Mouse (Mus musculus) heart, postnatal 0 days (tissue): ENCODE data around the gene Gm17509. TPM values are rescaled to one million over a fixed set of nuclear protein-coding genes. Genes with fewer than 3 reads are reported as not detected.

Experiments used
- ATAC-seq: fragments of 200-750 bp; cut with Nextera tagmentation; 2 replicates; pipeline ENCODE4 v1.8.0; 2017; ENCODE audit warnings: low read depth, moderate number of reproducible peaks, moderate library complexity; ENCODE audit not compliant: insufficient read depth
- DNase-seq: peaks from one replicate; pipeline ENCODE4 v3.0.0-alpha.2; 2016; ENCODE audit warnings: low spot score
- H3K27ac ChIP-seq: fragments of 300-500 bp; sonication (generic); 2 replicates; pipeline ENCODE4 v1.5.1; 2014; ENCODE audit warnings: low read depth, mild to moderate bottlenecking
- H3K27me3 ChIP-seq: fragments of 300-500 bp; sonication (generic); 2 replicates; pipeline ENCODE4 v1.6.1; 2014; ENCODE audit warnings: low read length, mixed read lengths; ENCODE audit not compliant: control insufficient read depth, insufficient read depth
- H3K36me3 ChIP-seq: fragments of 300-500 bp; sonication (generic); replicated peaks from 2 replicates; pipeline ENCODE4 v1.6.1; 2014; ENCODE audit warnings: low read length, mixed read lengths; ENCODE audit not compliant: control insufficient read depth, insufficient read depth
- H3K4me1 ChIP-seq: fragments of 300-500 bp; sonication (generic); 2 replicates; pipeline ENCODE4 v1.6.1; 2014; ENCODE audit warnings: antibody characterized with exemption; ENCODE audit not compliant: control insufficient read depth, insufficient read depth
- H3K4me2 ChIP-seq: fragments of 300-500 bp; sonication (generic); 2 replicates; pipeline ENCODE4 v1.6.1; 2014; ENCODE audit warnings: low read depth, mild to moderate bottlenecking, low read length, moderate library complexity
- H3K4me3 ChIP-seq: fragments of 300-500 bp; sonication (generic); 2 replicates; pipeline ENCODE4 v1.5.1; 2014; ENCODE audit warnings: low read depth, low read length
- H3K9ac ChIP-seq: fragments of 300-500 bp; sonication (generic); replicated peaks from 2 replicates; pipeline ENCODE4 v1.6.1; 2014; ENCODE audit warnings: low read depth, low read length, mixed read lengths
- H3K9me3 ChIP-seq: fragments of 300-500 bp; sonication (generic); replicated peaks from 2 replicates; pipeline ENCODE4 v1.6.1; 2016; ENCODE audit warnings: low read length; ENCODE audit not compliant: control insufficient read depth
- CTCF ChIP-seq: IDR thresholded peaks from 2 replicates; pipeline ENCODE4 v1.5.1; 2016; ENCODE audit warnings: antibody characterized with exemption, control low read depth, low read depth
- EP300 ChIP-seq: IDR thresholded peaks from 2 replicates; pipeline ENCODE4 v1.6.1; 2016; ENCODE audit warnings: antibody characterized with exemption, low read depth
- WGBS: fragments of 180-500 bp; shearing (Covaris S2); extraction: QIAGEN DNeasy Blood & Tissue Kit; methylation state at CpG from one replicate; pipeline ENCODE4 v1.1.7; 2014; 5-methylcytosine and 5-hydroxymethylcytosine counted together
- polyA plus RNA-seq: library from polyadenylated mRNA; unstranded; fragments of >200 nt; fragmentation: Nextera tagmentation; extraction: Ambion mirVana; gene quantifications from 2 replicates; pipeline ENCODE4 v1.2.1, GENCODE M21; 2015
- total RNA-seq: library from RNA; depleted of rRNA; stranded (reverse); fragments of >200 nt; gene quantifications from 2 replicates; pipeline ENCODE4 v1.2.3, GENCODE M21; 2014; ENCODE audit warnings: low replicate concordance; rRNA removed

Gene Gm17509
- total RNA-seq, result not detected in 2 replicates
- not detected in 2 replicates for polyA plus RNA-seq

- no peak for TF ChIP-seq CTCF
- no peak for TF ChIP-seq EP300
- WGBS, result under 1% methylated on average over 66 of the region's 67 CpGs
- H3K9me3 ChIP-seq, result no peaks in the 10 kb centered on the region
- H3K36me3 ChIP-seq, result no peaks in the 10 kb centered on the region
- no peaks in the 10 kb centered on the region for H3K4me1 ChIP-seq
- H3K4me3 ChIP-seq, result peak within 1 kb of the TSS; percentile 53
- peak; percentile 13 for DNase-seq
- ATAC-seq, result peak; percentile 69
- no peak within 1 kb of the TSS; the same call in 1 of the 2 replicates for H3K27ac ChIP-seq
- H3K9ac ChIP-seq, result no peak within 1 kb of the TSS; the same call in 1 of the 2 replicates
- peaks cover 23% of the 10 kb centered on the region for H3K27me3 ChIP-seq
- H3K4me2 ChIP-seq, result peak within 1 kb of the TSS; percentile 70
Measured at GRCm38 (mm10) chr13:117220501-117221321, at the start of gene Gm17509. Gene Gm17509, minus strand, starts transcription at chr13:117221075.

GRCm38 (mm10) chr13:117267963-117268362 lies 47.1 kb upstream of the Gm17509 start:
- Histone ChIP-seq H3K27ac (no peak overlapping the region), H3K4me3 (no peak overlapping the region), H3K27me3 (no peaks in the 10 kb centered on the region), H3K9me3 (no peaks in the 10 kb centered on the region), H3K36me3 (no peaks in the 10 kb centered on the region), H3K4me1 (no peaks in the 10 kb centered on the region), H3K4me2 (no peak overlapping the region), H3K9ac (no peak overlapping the region)
- ATAC-seq, result no peak
- TF ChIP-seq EP300, result no peak
- no peak for TF ChIP-seq CTCF
- no peak for DNase-seq
- 89% methylated on average over 14 of the region's 14 CpGs for WGBS

- TF ChIP-seq EP300 (no peak), CTCF (no peak)
- no peaks in the 10 kb centered on the region for H3K27me3 ChIP-seq
- 58% methylated on average over 2 of the region's 2 CpGs for WGBS
Measured at GRCm38 (mm10) chr13:117266156-117266555, 45.3 kb upstream of the Gm17509 start.

GRCm38 (mm10) chr13:117260704-117261103 lies 39.8 kb upstream of the Gm17509 start:
- H3K9me3 ChIP-seq, result no peaks in the 10 kb centered on the region
- 81% methylated on average over 4 of the region's 4 CpGs for whole genome bisulfite sequencing
- no peak for TF ChIP-seq CTCF
- TF ChIP-seq EP300, result no peak

More at GRCm38 (mm10) chr13:117266156-117266555, 45.3 kb upstream of the Gm17509 start:
- Histone ChIP-seq H3K4me3 (no peak overlapping the region), H3K9ac (no peak overlapping the region), H3K4me2 (no peak overlapping the region), H3K9me3 (no peaks in the 10 kb centered on the region), H3K4me1 (no peaks in the 10 kb centered on the region), H3K36me3 (no peaks in the 10 kb centered on the region), H3K27ac (no peak overlapping the region)
- no peak for DNase-seq
- ATAC-seq, result no peak

GRCm38 (mm10) chr13:117242621-117243020 lies 21.7 kb upstream of the Gm17509 start:
- Histone ChIP-seq H3K27ac (no peak overlapping the region), H3K36me3 (no peaks in the 10 kb centered on the region), H3K4me2 (no peak overlapping the region), H3K4me1 (0 out of 2 replicates have a peak, but pooled peaks cover 4% of the 10 kb centered on the region), H3K4me3 (no peak overlapping the region), H3K27me3 (no peaks in the 10 kb centered on the region), H3K9me3 (no peaks in the 10 kb centered on the region), H3K9ac (no peak overlapping the region)
- no peak for TF ChIP-seq CTCF
- TF ChIP-seq EP300, result no peak
- DNase-seq (no peak), ATAC-seq (no peak)
- 66% methylated on average over 5 of the region's 5 CpGs for WGBS

More at GRCm38 (mm10) chr13:117260704-117261103, 39.8 kb upstream of the Gm17509 start:
- no peak overlapping the region for H3K9ac ChIP-seq
- H3K4me3 ChIP-seq, result no peak overlapping the region
- H3K4me2 ChIP-seq, result no peak overlapping the region
- ATAC-seq (no peak), DNase-seq (no peak)
- H3K27me3 ChIP-seq, result no peaks in the 10 kb centered on the region
- H3K4me1 ChIP-seq, result no peaks in the 10 kb centered on the region
- H3K27ac ChIP-seq, result no peak overlapping the region
- H3K36me3 ChIP-seq, result no peaks in the 10 kb centered on the region
